Mouse (Mus musculus) G1E (cell line): ENCODE measurements around the gene Cacng2.

ENCODE experiments used
- CTCF ChIP-seq: IDR thresholded peaks from 2 replicates; pipeline ENCODE4 v1.5.1; 2012; ENCODE audit warnings: low read depth, low read length, inconsistent platforms, mixed read lengths
- GATA1 ChIP-seq: IDR thresholded peaks from 2 replicates; pipeline ENCODE4 v1.6.1; 2012; ENCODE audit warnings: borderline replicate concordance, low read length, inconsistent platforms, mixed read lengths
- GATA2 ChIP-seq: IDR thresholded peaks from 2 replicates; pipeline ENCODE4 v1.6.1; 2012; ENCODE audit warnings: low read depth, low read length, inconsistent platforms, borderline replicate concordance
- POLR2AphosphoS5 ChIP-seq: IDR thresholded peaks from 2 replicates; pipeline ENCODE4 v1.6.1; 2012; ENCODE audit warnings: low read depth, low read length, inconsistent platforms; ENCODE audit not compliant: insufficient replicate concordance

DNA sequence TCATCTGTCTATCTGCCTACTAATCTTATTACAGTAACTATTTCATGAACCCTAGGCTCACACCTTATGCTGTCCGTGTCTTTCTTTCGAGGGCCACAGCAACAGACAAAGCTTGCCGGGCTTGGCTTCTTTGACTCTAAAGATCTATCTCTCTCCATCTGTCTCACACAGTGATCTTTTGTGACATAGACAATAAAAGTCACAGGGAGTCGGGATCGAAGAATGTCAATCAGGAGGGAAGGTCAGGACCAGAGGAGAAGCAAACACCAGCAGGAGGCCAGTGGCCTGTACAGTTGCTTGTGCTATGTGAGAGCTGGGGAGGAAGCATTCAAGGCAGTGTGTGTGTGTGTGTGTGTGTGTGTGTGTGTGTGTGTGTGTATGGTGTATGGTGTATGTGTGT, 54.3 kb downstream of the Cacng2 start:
- TF ChIP-seq CTCF: no peak
- TF ChIP-seq POLR2AphosphoS5: no peak
- no peak for TF ChIP-seq GATA1
- no peak for TF ChIP-seq GATA2
